Mouse (Mus musculus): ENCODE measurements around the gene Dclre1b.
"Not testable (repeated sequence)": the region's sequence is repeated elsewhere in the genome, so short reads cannot be mapped to it uniquely, and the experiment has no call there.

- TF ChIP-seq CTCF (IDR thresholded peaks at IDR 0.05; ENCODE audit: low read depth); EP300 (optimal IDR thresholded peaks at IDR 0.05): not testable (repeated sequence)
These were observed 31.7 kb upstream of the Dclre1b start for GRCm38 (mm10) chr3:103840946-103841345.

All from stomach, postnatal 0 days (tissue).